Mouse (Mus musculus) CD4-positive naive resting alpha-beta T cell, adult 76 days (primary cell): ENCODE data around the gene Gm9821. TPM values are rescaled to one million over a fixed set of nuclear protein-coding genes. Genes with fewer than 3 reads are reported as not detected.

Experiments used
- total RNA-seq: library from RNA; stranded (reverse); gene quantifications from one replicate; pipeline ENCODE4 v1.2.4, GENCODE M21; 2023

The Gm9821 gene
- total RNA-seq: 0.29 TPM

DNA sequence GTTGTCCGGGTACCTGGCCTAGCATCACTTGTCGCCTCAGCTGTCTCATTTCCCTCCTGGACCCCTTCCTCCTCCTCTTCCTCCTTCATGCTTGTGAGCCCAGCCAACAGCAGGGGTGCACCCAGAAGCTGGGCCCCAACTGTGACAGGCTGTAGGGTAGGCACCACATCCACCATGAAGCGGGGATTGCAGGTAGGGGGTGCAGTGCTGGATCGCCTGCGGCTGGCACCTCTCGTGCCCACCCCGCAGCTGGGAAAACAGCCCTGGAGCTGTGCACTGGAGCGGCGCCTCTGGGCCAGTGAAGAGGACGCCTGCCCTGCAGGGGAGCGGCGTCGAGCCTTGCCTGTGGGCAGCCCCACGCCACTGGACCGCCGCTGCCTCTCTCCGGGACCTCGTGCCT is at the start of gene Gm9821:
Gm9821 (plus strand) TSS at position 221 of the 400 bp plus-strand sequence.

DNA sequence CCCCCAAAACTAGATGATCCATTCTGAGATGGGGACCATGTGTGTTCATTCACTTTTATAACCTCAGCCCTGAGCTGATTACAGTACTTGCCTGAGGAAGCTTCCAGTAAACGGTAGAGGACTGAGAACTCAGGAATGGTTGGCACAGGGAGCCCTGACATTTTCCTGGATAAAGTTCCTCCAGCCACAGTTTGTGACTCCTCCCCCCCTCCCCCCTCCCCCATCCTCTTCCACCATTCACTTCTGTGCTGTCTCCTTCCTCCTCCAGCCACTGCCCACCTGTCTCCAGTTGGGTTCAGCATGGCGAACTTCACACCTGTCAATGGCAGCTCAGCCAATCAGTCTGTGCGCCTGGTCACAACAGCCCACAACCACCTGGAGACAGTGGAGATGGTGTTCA is 18.6 kb upstream of the Gm9821 start, which contains the start of gene Chrm4:
Chrm4 (plus strand) TSS at position 301 of the 400 bp plus-strand sequence.

GRCm38 (mm10) chr2:91932160-91932711 is 13.3 kb upstream of the Gm9821 start, which contains the start of gene Mdk:
Gene Mdk (minus strand): TSS chr2:91932297.

DNA sequence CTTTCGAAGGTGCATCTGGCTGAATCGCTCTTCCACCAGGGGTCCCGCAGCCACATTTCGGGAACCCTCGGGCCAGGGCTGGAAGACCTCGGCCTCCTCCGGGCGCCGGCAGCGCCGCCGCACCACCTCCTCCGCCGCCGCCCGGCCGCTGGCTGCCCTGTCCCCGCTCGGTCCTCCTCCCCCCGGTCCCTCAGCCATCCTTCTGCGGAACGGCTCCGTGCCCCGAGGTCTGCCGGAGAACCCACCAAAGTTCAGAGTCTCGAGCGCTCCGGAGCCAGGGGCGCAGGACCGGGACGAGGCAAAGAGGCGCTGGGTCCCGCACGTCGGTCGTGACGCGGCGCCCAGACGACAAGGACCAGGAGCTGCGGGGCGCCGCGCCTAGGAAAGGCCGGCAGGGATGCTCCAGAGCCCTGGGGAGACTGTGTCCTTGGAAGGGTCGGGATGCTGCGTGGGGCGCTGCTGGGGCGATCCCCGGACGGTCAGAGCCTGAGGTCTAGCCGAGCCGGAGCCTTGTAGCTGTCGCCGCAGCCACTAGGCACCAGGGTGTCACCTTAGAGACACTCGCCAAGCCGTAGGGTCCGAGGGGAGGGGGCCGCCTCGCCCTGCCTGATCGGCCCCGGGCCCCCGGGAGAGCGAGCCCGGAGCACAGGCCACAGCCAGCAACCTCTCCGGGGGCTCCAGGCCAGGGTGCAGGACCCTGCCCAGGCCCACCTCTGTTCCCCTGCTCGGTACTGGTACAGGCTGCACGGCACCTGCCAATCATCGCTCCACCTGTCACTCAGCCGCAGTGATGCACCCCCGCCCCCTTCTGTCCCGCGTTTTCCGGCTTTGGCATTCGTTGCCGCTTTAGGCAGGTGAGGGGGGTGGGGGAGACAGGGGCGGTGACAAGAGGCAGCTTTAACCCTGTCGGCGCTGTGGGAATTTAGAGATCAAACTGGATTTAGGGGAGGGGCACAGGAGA is 30.4 kb downstream of the Gm9821 start, which contains the start of gene Dgkz:
Dgkz (minus strand) TSS at position 284 of the 961 bp plus-strand sequence.

Other genes with a start within 250 kb of the Gm9821 start
- gene Atg13, start 235.1 kb upstream of the Gm9821 start, total RNA-seq: 67.5 TPM
- gene Harbi1, start 234.9 kb upstream of the Gm9821 start, total RNA-seq: 7.9 TPM
- gene Ambra1, start 215.6 kb upstream of the Gm9821 start, total RNA-seq: 70.7 TPM
- 1.4 TPM for gene Chrm4, start 18.5 kb upstream of the Gm9821 start, total RNA-seq
- 3.3 TPM for gene Mdk, start 13.4 kb upstream of the Gm9821 start, total RNA-seq
- 329 TPM for gene Dgkz, start 30.2 kb downstream of the Gm9821 start, total RNA-seq
- not detected for gene Creb3l1, start 78.8 kb downstream of the Gm9821 start, total RNA-seq
- gene Phf21a, start 147.4 kb downstream of the Gm9821 start, total RNA-seq: 127 TPM